Mouse (Mus musculus) hematopoietic stem cell, adult 5-6 weeks (primary cell): Measurements from ENCODE around the gene Erp27. TPM values are rescaled to one million over a fixed set of nuclear protein-coding genes. Genes with fewer than 3 reads are reported as not detected.

Experiments used
- total RNA-seq: library from RNA; stranded (forward); fragments of 172-1452, 232-1000 nt; gene quantifications from 2 replicates; pipeline ENCODE4 v1.2.3, GENCODE M21; 2017

The Erp27 gene
- total RNA-seq, 1 experiment from 2014 or later = not detected

Other genes starting within 250 kb of the Erp27 start
- gene Gucy2c, start 140.4 kb downstream of the Erp27 start, total RNA-seq = 0.20 TPM in 1 of 2 replicates, not detected in the other
- 14.3 and 32.2 TPM in 2 replicates for gene Hist4h4, start 117.8 kb downstream of the Erp27 start, total RNA-seq
- gene H2afj, start 113.9 kb downstream of the Erp27 start, total RNA-seq = 40.8 and 49.8 TPM in 2 replicates
- 1.8 and 3.9 TPM in 2 replicates for gene BC049715, start 94.6 kb downstream of the Erp27 start, total RNA-seq
- 48.6 and 59.2 TPM in 2 replicates for gene Wbp11, start 93.9 kb downstream of the Erp27 start, total RNA-seq
- gene Smco3, start 86.7 kb downstream of the Erp27 start, total RNA-seq = 0.31 TPM in 1 of 2 replicates, not detected in the other
- 28.5 and 34.5 TPM in 2 replicates for gene Art4, start 64.4 kb downstream of the Erp27 start, total RNA-seq
- gene Mgp, start 46.4 kb downstream of the Erp27 start, total RNA-seq = not detected in 2 replicates
- 0.44 TPM in 1 of 2 replicates, not detected in the other for gene Pde6h, start 1.7 kb upstream of the Erp27 start, total RNA-seq
- 665 and 866 TPM in 2 replicates for gene Arhgdib, start 19.7 kb upstream of the Erp27 start, total RNA-seq
- not detected in 2 replicates for gene Rerg, start 248.3 kb upstream of the Erp27 start, total RNA-seq